Mouse (Mus musculus) erythroblast, embryonic 14.5 days (primary cell): ENCODE measurements around the gene Nup50. TPM values are rescaled to one million over a fixed set of nuclear protein-coding genes. Genes with fewer than 3 reads are reported as not detected.

Source experiments
- H3K27me3 ChIP-seq: 2 replicates; pipeline ENCODE4 v1.6.1; 2012; ENCODE audit warnings: inconsistent platforms; ENCODE audit not compliant: control insufficient read depth
- H3K36me3 ChIP-seq: 2 replicates; pipeline ENCODE4 v1.6.1; 2012; ENCODE audit warnings: mild to moderate bottlenecking, inconsistent platforms; ENCODE audit not compliant: control insufficient read depth
- H3K4me1 ChIP-seq: 2 replicates; pipeline ENCODE4 v1.6.1; 2012; ENCODE audit warnings: inconsistent platforms; ENCODE audit not compliant: control insufficient read depth
- H3K4me3 ChIP-seq: replicated peaks from 2 replicates; pipeline ENCODE3; 2012; ENCODE audit warnings: moderate library complexity, mild to moderate bottlenecking, inconsistent platforms
- H3K9me3 ChIP-seq: 2 replicates; pipeline ENCODE4 v1.6.1; 2012; ENCODE audit warnings: low read length, inconsistent platforms, mixed read lengths; ENCODE audit not compliant: control insufficient read depth
- GATA1 ChIP-seq: IDR thresholded peaks from 2 replicates; pipeline ENCODE4 v1.6.1; 2012; ENCODE audit warnings: low read length, inconsistent platforms, mixed read lengths
- TAL1 ChIP-seq: IDR thresholded peaks from 3 replicates; pipeline ENCODE4 v1.6.1; 2012; ENCODE audit warnings: low read length, inconsistent platforms, mixed read lengths
- polyA plus RNA-seq: library from polyadenylated mRNA; stranded (reverse); fragments of >175 nt; gene quantifications from 2 replicates; pipeline ENCODE4 v1.2.3, GENCODE M21; 2012

The Nup50 gene
- polyA plus RNA-seq, 1 experiment: 1.5 TPM

- peaks cover 62% of the 10 kb centered on the region for H3K36me3 ChIP-seq
Measured at GRCm38 (mm10) chr15:84942647-84943285, 19.6 kb downstream of the Nup50 start.

GRCm38 (mm10) chr15:84944319-84944718, 21.1 kb downstream of the Nup50 start:
- no peak overlapping the region for H3K4me3 ChIP-seq
- H3K4me1 ChIP-seq: no peaks in the 10 kb centered on the region
- no peaks in the 10 kb centered on the region for H3K27me3 ChIP-seq
- peaks cover 54% of the 10 kb centered on the region for H3K36me3 ChIP-seq
- H3K9me3 ChIP-seq: no peaks in the 10 kb centered on the region
- TF ChIP-seq GATA1 (no peak), TAL1 (no peak)

More at GRCm38 (mm10) chr15:84942647-84943285, 19.6 kb downstream of the Nup50 start:
- H3K9me3 ChIP-seq: no peaks in the 10 kb centered on the region
- no peaks in the 10 kb centered on the region for H3K4me1 ChIP-seq
- H3K4me3 ChIP-seq: no peak overlapping the region
- no peaks in the 10 kb centered on the region for H3K27me3 ChIP-seq
- TF ChIP-seq TAL1 (no peak), GATA1 (no peak)

DNA sequence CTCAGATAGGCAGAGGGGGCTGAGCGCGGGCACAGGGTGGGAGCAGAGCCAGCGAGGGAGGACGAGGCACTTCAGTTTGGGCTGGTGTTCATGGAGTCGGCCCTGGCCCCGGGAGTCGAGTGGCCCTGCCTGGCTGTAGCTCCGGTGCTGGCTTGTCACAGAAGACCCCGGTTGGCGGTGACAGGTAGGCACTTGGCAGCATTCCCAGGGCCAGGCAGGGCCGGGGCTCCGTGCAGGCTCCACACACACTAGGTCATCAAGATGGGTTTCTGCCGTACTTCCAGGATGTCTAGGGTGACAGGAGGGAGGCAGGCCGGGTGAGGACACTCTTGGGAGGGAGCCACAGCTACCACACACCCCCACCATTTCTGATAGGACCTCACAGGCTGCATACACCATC, 25.8 kb downstream of the Nup50 start:
- Histone ChIP-seq H3K4me3 (no peak overlapping the region), H3K36me3 (peaks cover 20% of the 10 kb centered on the region), H3K9me3 (no peaks in the 10 kb centered on the region), H3K4me1 (no peaks in the 10 kb centered on the region), H3K27me3 (no peaks in the 10 kb centered on the region)
- TF ChIP-seq GATA1: no peak
- TF ChIP-seq TAL1: no peak

- H3K36me3 ChIP-seq: peaks cover 19% of the 10 kb centered on the region
- H3K27me3 ChIP-seq: no peaks in the 10 kb centered on the region
Measured at GRCm38 (mm10) chr15:84950053-84950452, 26.8 kb downstream of the Nup50 start.

GRCm38 (mm10) chr15:84953259-84953658, 30.0 kb downstream of the Nup50 start:
- no peak overlapping the region for H3K4me3 ChIP-seq
- peaks cover 19% of the 10 kb centered on the region for H3K36me3 ChIP-seq
- no peaks in the 10 kb centered on the region for H3K4me1 ChIP-seq
- no peaks in the 10 kb centered on the region for H3K27me3 ChIP-seq
- TF ChIP-seq TAL1 (no peak), GATA1 (no peak)
- no peaks in the 10 kb centered on the region for H3K9me3 ChIP-seq

More at GRCm38 (mm10) chr15:84950053-84950452, 26.8 kb downstream of the Nup50 start:
- no peak for TF ChIP-seq TAL1
- TF ChIP-seq GATA1: no peak
- Histone ChIP-seq H3K4me3 (no peak overlapping the region), H3K9me3 (no peaks in the 10 kb centered on the region), H3K4me1 (no peaks in the 10 kb centered on the region)

DNA sequence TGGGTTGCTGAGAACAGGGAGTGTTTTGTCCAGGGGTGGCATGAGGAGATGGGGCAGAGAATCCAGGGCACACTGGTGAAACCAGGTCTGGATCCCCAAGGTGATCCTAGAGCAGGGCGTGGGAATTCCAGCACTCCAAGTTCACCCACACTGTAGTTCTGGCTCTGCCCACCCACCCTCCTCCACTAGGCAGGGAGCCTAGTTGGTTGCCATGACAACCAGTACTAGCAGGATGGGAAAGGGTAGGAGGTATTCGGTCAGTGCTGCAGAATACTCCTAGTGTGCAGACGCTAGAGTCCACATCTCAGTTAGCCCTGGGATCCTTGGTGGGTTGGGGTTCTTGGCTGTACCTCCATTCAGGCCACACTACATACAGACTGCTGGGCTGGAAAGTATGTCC, 34.6 kb downstream of the Nup50 start:
- peaks cover 7% of the 10 kb centered on the region; the same call in 1 of the 2 replicates for H3K36me3 ChIP-seq
- TF ChIP-seq GATA1: no peak
- no peak for TF ChIP-seq TAL1
- no peak overlapping the region for H3K4me3 ChIP-seq
- H3K27me3 ChIP-seq: no peaks in the 10 kb centered on the region
- no peaks in the 10 kb centered on the region for H3K4me1 ChIP-seq
- no peaks in the 10 kb centered on the region for H3K9me3 ChIP-seq

GRCm38 (mm10) chr15:84958331-84958730, 35.1 kb downstream of the Nup50 start:
- TF ChIP-seq GATA1 (no peak), TAL1 (no peak)
- no peaks in the 10 kb centered on the region for H3K4me1 ChIP-seq
- peaks cover 4% of the 10 kb centered on the region; the same call in 1 of the 2 replicates for H3K36me3 ChIP-seq

DNA sequence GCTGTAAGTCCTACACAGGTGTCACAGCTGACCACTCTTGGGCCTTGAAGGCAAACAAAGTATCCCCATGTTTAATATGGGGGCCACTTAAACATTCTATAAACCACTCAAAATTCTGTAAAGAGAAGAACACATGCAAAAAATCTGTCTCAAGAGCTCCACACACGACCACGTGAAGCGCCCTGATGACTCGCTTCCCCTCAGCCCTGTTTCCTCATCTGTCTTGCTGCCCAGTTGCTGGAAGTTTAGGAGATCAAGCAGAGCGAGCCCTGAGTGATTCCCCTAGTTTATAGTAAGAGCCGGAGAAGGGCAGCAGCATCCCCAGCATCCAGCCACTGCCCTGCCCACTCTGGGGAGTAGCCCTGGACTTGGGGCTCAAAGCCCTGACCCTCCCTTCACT, 36.7 kb downstream of the Nup50 start:
- Histone ChIP-seq H3K27me3 (no peaks in the 10 kb centered on the region), H3K4me1 (no peaks in the 10 kb centered on the region), H3K9me3 (no peaks in the 10 kb centered on the region), H3K36me3 (no peaks in the 10 kb centered on the region), H3K4me3 (no peak overlapping the region)
- no peak for TF ChIP-seq GATA1
- no peak for TF ChIP-seq TAL1

More at GRCm38 (mm10) chr15:84958331-84958730, 35.1 kb downstream of the Nup50 start:
- no peak overlapping the region for H3K4me3 ChIP-seq
- no peaks in the 10 kb centered on the region for H3K27me3 ChIP-seq
- no peaks in the 10 kb centered on the region for H3K9me3 ChIP-seq

DNA sequence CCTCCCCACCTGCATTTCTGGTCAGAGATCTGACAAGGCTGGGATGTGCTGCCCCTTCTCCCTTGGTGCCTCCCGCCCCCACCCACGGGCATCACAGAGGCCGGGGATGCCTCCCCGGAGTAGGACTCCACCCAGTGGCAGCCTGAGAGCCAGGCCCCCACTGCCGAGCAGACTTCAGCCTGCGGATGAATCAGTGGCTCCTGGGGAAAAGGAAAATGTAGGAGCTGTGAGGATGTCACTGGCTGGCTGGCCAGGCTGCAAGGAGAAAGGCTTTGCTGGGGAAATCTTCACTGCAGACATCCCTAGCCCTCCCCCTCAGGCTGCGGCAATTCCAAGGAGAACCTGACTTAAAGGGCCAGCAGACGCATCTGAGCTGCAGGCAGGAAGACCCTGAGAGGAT, 37.5 kb downstream of the Nup50 start:
- no peak for TF ChIP-seq GATA1
- TF ChIP-seq TAL1: no peak
- Histone ChIP-seq H3K27me3 (no peaks in the 10 kb centered on the region), H3K9me3 (no peaks in the 10 kb centered on the region), H3K36me3 (no peaks in the 10 kb centered on the region), H3K4me1 (no peaks in the 10 kb centered on the region), H3K4me3 (no peak overlapping the region)

GRCm38 (mm10) chr15:84962518-84962917, 39.3 kb downstream of the Nup50 start:
- Histone ChIP-seq H3K4me1 (no peaks in the 10 kb centered on the region), H3K9me3 (no peaks in the 10 kb centered on the region), H3K27me3 (no peaks in the 10 kb centered on the region), H3K36me3 (no peaks in the 10 kb centered on the region), H3K4me3 (no peak overlapping the region)
- TF ChIP-seq GATA1 (no peak), TAL1 (no peak)
